Mouse (Mus musculus) liver, embryonic 14.5 days (tissue): ENCODE data around the gene Pithd1. TPM values are rescaled to one million over a fixed set of nuclear protein-coding genes. Genes with fewer than 3 reads are reported as not detected.

Source experiments
- ATAC-seq: fragments of 200-750 bp; cut with Nextera tagmentation; 2 replicates; pipeline ENCODE4 v1.8.0; 2017; ENCODE audit warnings: moderate number of reproducible peaks, mild to moderate bottlenecking, moderate library complexity; ENCODE audit not compliant: insufficient read depth
- DNase-seq, 3 experiments: peaks; one replicate each; pipeline ENCODE4 v3.0.0-alpha.2; 2012 to 2013; ENCODE audit warnings: low read depth in 3 of 3, low spot score in 3 of 3
- H3K27ac ChIP-seq: fragments of 300-500 bp; sonication (generic); 2 replicates; pipeline ENCODE4 v1.5.1; 2014; ENCODE audit warnings: moderate library complexity, mild to moderate bottlenecking, control low read depth, inconsistent platforms
- H3K27me3 ChIP-seq: fragments of 300-500 bp; sonication (generic); 2 replicates; pipeline ENCODE4 v1.6.1; 2014; ENCODE audit warnings: mild to moderate bottlenecking, low read length, moderate library complexity; ENCODE audit not compliant: control insufficient read depth, insufficient read depth
- H3K36me3 ChIP-seq: fragments of 300-500 bp; sonication (generic); replicated peaks from 2 replicates; pipeline ENCODE4 v1.6.1; 2014; ENCODE audit warnings: low read depth; ENCODE audit not compliant: control insufficient read depth, insufficient read depth
- H3K4me1 ChIP-seq, 2 experiments: fragments of 200-500 bp in 1 of 2; fragments of 300-500 bp in 1 of 2; sonication (generic) in 1 of 2; replicated peaks; 2 replicates each; pipeline ENCODE4 v1.6.1; 2012 to 2014; ENCODE audit warnings: antibody characterized with exemption in 1 of 2, inconsistent platforms in 1 of 2, low read length in 1 of 2; ENCODE audit not compliant: control insufficient read depth in 2 of 2, insufficient read depth in 2 of 2
- H3K4me2 ChIP-seq: fragments of 300-500 bp; sonication (generic); 2 replicates; pipeline ENCODE4 v1.6.1; 2014; ENCODE audit warnings: low read depth, mild to moderate bottlenecking, control low read depth, moderate library complexity
- H3K4me3 ChIP-seq, 2 experiments: fragments of 200-500 bp in 1 of 2; fragments of 300-500 bp in 1 of 2; sonication (generic) in 1 of 2; 2 replicates each; pipeline ENCODE4 v1.5.1; 2012 to 2014; ENCODE audit warnings: low read depth in 2 of 2, low read length in 2 of 2, mild to moderate bottlenecking in 2 of 2, control low read depth in 1 of 2, inconsistent platforms in 1 of 2, moderate library complexity in 1 of 2; ENCODE audit not compliant: insufficient read depth in 1 of 2
- H3K9ac ChIP-seq: fragments of 300-500 bp; sonication (generic); replicated peaks from 2 replicates; pipeline ENCODE4 v1.6.1; 2014; ENCODE audit warnings: mild to moderate bottlenecking, control low read depth, moderate library complexity
- H3K9me3 ChIP-seq: fragments of 300-500 bp; sonication (generic); 2 replicates; pipeline ENCODE4 v1.6.1; 2016; ENCODE audit warnings: low read length, mixed read lengths; ENCODE audit not compliant: control insufficient read depth
- CTCF ChIP-seq: IDR thresholded peaks from 2 replicates; pipeline ENCODE4 v1.5.1; 2016; ENCODE audit warnings: antibody characterized with exemption, low read depth, control low read depth
- EP300 ChIP-seq: IDR thresholded peaks from 2 replicates; pipeline ENCODE4 v1.6.1; 2016; ENCODE audit warnings: antibody characterized with exemption, low read depth
- WGBS: fragments of 180-500 bp; shearing (Covaris S2); extraction: QIAGEN DNeasy Blood & Tissue Kit; methylation state at CpG from one replicate; pipeline ENCODE4 v1.1.7; 2014; ENCODE audit not compliant: insufficient replicate concordance; 5-methylcytosine and 5-hydroxymethylcytosine counted together
- polyA plus RNA-seq, 2 experiments: library from polyadenylated mRNA; depleted of rRNA in 1 of 2; stranded (reverse) in 1 of 2; unstranded in 1 of 2; fragments of >200 nt; fragmentation: Nextera tagmentation in 1 of 2; extraction: Ambion mirVana in 1 of 2; gene quantifications; 2 replicates each; pipeline versions ENCODE4 v1.2.1 to v1.2.3; 2012 to 2014

Gene Pithd1
- polyA plus RNA-seq, 2 experiments = 49.0 to 71.2 TPM

DNA sequence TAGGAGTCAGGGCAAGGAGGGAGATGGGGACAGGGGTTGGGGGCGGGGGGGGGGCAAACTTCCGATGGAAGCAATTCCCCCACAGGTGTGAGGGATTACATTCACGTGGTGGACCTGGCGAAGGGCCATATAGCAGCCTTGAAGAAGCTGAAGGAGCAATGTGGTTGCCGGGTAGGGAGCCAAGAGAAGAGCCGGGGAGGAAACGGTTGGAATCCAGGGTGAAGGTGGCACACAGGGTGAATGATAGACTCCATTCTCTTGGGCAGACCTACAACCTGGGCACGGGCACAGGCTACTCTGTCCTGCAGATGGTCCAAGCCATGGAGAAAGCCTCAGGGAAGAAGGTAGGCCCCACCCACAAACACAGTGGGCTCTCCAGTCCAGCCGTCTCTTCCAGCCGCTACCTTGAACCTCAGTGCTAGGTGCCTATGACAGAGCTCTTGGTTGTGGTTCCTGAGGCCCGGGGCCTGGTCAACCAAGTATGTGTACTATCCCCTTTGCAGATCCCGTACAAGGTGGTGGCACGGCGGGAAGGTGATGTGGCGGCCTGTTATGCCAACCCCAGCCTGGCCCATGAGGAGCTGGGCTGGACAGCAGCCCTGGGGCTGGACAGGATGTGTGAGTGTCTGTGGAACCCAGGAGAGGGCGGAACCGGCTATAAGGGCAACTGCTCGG, 19.8 kb downstream of the Pithd1 start:
- TF ChIP-seq CTCF (no peak), EP300 (no peak)
- no peaks in the 10 kb centered on the region for H3K27me3 ChIP-seq
- WGBS = 81% methylated on average over 18 of the region's 18 CpGs
- H3K27ac ChIP-seq = no peak overlapping the region
- peaks cover 14% of the 10 kb centered on the region; the same call in 1 of the 2 replicates for H3K36me3 ChIP-seq
- ATAC-seq (no peak), DNase-seq (no peak)
- H3K9me3 ChIP-seq = no peaks in the 10 kb centered on the region
- H3K4me2 ChIP-seq = no peak overlapping the region
- H3K9ac ChIP-seq = no peak overlapping the region
- no peak overlapping the region for H3K4me3 ChIP-seq
- peaks cover 10 to 17% of the 10 kb centered on the region in 2 experiments for H3K4me1 ChIP-seq

DNA sequence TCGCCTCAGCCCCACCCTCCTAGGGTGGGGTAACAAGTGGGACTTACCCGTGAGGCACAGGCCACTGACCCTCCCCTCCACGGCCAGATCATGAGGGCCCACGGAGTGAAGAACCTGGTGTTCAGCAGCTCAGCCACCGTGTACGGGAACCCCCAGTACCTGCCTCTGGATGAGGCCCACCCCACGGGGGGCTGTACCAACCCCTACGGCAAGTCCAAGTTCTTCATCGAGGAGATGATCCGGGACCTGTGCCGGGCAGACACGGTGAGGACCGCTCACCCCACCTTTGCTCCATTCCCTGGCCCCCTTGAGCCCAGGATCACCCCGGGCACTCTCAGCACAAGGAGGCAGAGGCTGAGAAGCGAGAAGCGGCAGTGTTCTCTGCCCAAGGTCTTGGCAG, 20.8 kb downstream of the Pithd1 start:
- 81% methylated on average over 16 of the region's 16 CpGs for WGBS
- Histone ChIP-seq H3K9ac (no peak overlapping the region), H3K4me1 (peaks cover 5 to 11% of the 10 kb centered on the region in 2 experiments), H3K36me3 (peaks cover 14% of the 10 kb centered on the region; the same call in 1 of the 2 replicates), H3K27ac (no peak overlapping the region), H3K4me3 (no peak overlapping the region), H3K4me2 (no peak overlapping the region), H3K9me3 (no peaks in the 10 kb centered on the region), H3K27me3 (no peaks in the 10 kb centered on the region)
- ATAC-seq = no peak
- DNase-seq = no peak
- no peak for TF ChIP-seq EP300

DNA sequence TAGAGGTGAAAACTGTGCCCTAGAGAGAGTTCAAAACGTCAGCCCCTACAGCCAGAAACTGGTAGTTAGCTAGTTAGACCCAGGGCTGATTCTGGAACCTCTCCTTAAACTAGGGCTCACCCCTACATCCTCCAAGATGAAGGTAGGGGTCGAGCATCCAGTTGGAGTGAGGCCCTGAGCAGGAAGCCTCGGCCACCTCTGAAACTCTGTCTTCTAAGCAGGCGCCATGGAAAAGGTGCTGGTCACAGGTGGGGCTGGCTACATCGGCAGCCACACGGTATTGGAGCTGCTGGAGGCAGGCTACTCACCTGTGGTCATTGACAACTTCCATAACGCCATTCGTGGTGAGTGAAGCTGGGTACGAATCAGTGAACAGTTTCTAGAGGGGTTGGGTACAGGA, 22.0 kb downstream of the Pithd1 start:
- no peak overlapping the region for H3K4me2 ChIP-seq

DNA sequence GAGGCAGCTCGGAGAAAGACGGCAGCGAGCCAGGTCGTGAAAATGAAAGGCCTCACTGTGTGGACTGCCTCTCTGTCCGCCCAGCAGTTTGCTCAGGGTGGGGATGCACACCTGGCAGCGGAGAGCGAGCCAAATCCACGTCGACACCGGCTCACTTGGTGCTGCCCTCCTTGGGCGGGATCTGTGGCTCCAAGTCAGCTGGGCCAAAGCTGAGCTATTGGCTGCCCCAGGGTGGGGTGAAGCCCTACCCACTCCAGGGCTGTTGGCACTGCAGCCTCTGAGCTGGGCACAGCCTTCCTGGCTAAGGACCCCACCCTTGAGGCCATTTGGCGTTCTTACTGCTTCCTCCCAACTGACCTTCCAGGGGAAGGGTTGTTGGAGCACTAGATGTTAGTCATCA, 22.6 kb downstream of the Pithd1 start:
- H3K27ac ChIP-seq = peak overlapping the region; percentile 46
- TF ChIP-seq CTCF (peak; percentile 26; the same call in 1 of the 2 replicates), EP300 (no peak)
- H3K27me3 ChIP-seq = no peaks in the 10 kb centered on the region

More for the DNA sequence above, 22.0 kb downstream of the Pithd1 start:
- WGBS = 73% methylated on average over 9 of the region's 9 CpGs
- Histone ChIP-seq H3K4me3 (no peak overlapping the region), H3K27me3 (no peaks in the 10 kb centered on the region), H3K4me1 (peaks cover 4 to 10% of the 10 kb centered on the region in 2 experiments), H3K9me3 (no peaks in the 10 kb centered on the region), H3K27ac (no peak overlapping the region), H3K9ac (no peak overlapping the region), H3K36me3 (peaks cover 14% of the 10 kb centered on the region; the same call in 1 of the 2 replicates)
- TF ChIP-seq CTCF = 0 out of 2 replicates have a peak, but pooled peaks have one; percentile 10
- TF ChIP-seq EP300 = no peak
- ATAC-seq = no peak
- no peak for DNase-seq

DNA sequence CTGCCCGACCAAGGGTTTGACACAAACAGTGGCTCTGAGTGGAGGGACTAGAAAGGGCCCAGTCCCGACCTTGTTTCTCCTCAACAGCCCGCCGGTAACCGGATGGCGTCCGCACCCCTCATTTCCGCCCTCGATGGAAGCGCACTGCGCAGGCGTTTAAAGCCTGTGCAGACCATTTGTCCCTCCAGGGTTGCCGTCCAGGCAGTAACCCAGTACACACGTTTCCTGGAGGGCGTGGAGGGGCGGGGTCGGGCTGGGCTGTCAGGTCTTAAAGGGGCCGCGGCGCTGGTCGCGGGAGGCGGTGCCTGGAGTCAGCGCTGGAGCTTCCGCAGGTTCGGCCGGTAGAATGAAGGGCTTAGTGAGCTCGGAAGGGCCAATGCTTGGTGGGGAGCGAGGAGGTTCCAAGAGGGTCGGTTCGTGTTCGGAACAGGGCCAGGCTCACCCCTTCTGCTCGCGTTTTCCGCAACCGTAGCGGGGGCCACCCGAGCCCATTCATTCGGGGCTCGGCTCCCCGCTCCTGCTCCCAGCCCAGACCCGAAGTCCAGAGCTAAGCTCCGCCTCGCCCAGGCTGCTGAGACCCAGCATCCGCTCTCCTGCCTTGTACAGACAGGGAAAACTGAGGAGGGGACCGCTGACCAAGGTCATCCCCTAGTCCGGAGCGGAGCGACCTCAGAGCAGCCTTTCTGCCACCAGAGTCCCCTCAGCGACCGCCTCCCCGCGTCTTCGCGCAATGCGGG, 23.4 kb downstream of the Pithd1 start, which contains the start of gene Gale:
Gale (plus strand) TSS at position 271 of the 737 bp plus-strand sequence.
- no peaks in the 10 kb centered on the region for H3K27me3 ChIP-seq
- DNase-seq = peak; percentile 96 to 97 (median 97)
- peak within 1 kb of the TSS; percentile 99 for H3K4me2 ChIP-seq
- peaks cover 5% of the 10 kb centered on the region; the same call in 1 of the 2 replicates for H3K36me3 ChIP-seq
- peak; percentile 93 for ATAC-seq
- no peaks in the 10 kb centered on the region for H3K9me3 ChIP-seq
- peaks cover 4 to 10% of the 10 kb centered on the region in 2 experiments for H3K4me1 ChIP-seq
- H3K27ac ChIP-seq = peak within 1 kb of the TSS; percentile 78
- TF ChIP-seq EP300 = no peak; the same call in 1 of the 2 replicates
- TF ChIP-seq CTCF = no peak
- under 1% methylated on average over 49 of the region's 56 CpGs for WGBS
- H3K9ac ChIP-seq = peak within 1 kb of the TSS; percentile 88
- peak within 1 kb of the TSS; percentile 80 to 90 for H3K4me3 ChIP-seq

More for the DNA sequence above, 22.6 kb downstream of the Pithd1 start:
- no peak for DNase-seq
- H3K9me3 ChIP-seq = no peaks in the 10 kb centered on the region
- H3K9ac ChIP-seq = peak overlapping the region; percentile 88
- 6% methylated on average over 12 of the region's 12 CpGs for WGBS
- ATAC-seq = peak; percentile 25
- H3K36me3 ChIP-seq = peaks cover 10% of the 10 kb centered on the region; the same call in 1 of the 2 replicates
- H3K4me3 ChIP-seq = peak overlapping the region; percentile 72 to 90
- H3K4me2 ChIP-seq = peak overlapping the region; percentile 99
- H3K4me1 ChIP-seq = peaks cover 4 to 10% of the 10 kb centered on the region in 2 experiments
